Mouse (Mus musculus) forebrain, embryonic 15.5 days (tissue): ENCODE measurements around the gene Plekhd1. TPM values are rescaled to one million over a fixed set of nuclear protein-coding genes. Genes with fewer than 3 reads are reported as not detected.

Experiments
- ATAC-seq: fragments of 200-750 bp; cut with Nextera tagmentation; replicated peaks from 2 replicates; pipeline ENCODE4 v1.8.0; 2017; ENCODE audit warnings: mild to moderate bottlenecking, moderate TSS enrichment, moderate library complexity
- H3K27ac ChIP-seq: fragments of 300-500 bp; sonication (generic); replicated peaks from 2 replicates; pipeline ENCODE4 v1.5.1; 2015; ENCODE audit warnings: mild to moderate bottlenecking, inconsistent platforms
- H3K27me3 ChIP-seq: fragments of 300-500 bp; sonication (generic); 2 replicates; pipeline ENCODE4 v1.6.1; 2015; ENCODE audit warnings: inconsistent platforms
- H3K36me3 ChIP-seq: fragments of 300-500 bp; sonication (generic); 2 replicates; pipeline ENCODE4 v1.6.1; 2015; ENCODE audit warnings: mild to moderate bottlenecking, inconsistent platforms
- H3K4me1 ChIP-seq: fragments of 300-500 bp; sonication (generic); 2 replicates; pipeline ENCODE4 v1.6.1; 2015; ENCODE audit warnings: inconsistent platforms
- H3K4me2 ChIP-seq: fragments of 300-500 bp; sonication (generic); replicated peaks from 2 replicates; pipeline ENCODE4 v1.6.1; 2015; ENCODE audit warnings: mild to moderate bottlenecking, inconsistent platforms
- H3K4me3 ChIP-seq: fragments of 300-500 bp; sonication (generic); 2 replicates; pipeline ENCODE4 v1.5.1; 2015; ENCODE audit warnings: mild to moderate bottlenecking, inconsistent platforms
- H3K9ac ChIP-seq: fragments of 300-500 bp; sonication (generic); replicated peaks from 2 replicates; pipeline ENCODE4 v1.6.1; 2015; ENCODE audit warnings: mild to moderate bottlenecking, inconsistent platforms
- H3K9me3 ChIP-seq: fragments of 300-500 bp; sonication (generic); 2 replicates; pipeline ENCODE4 v1.6.1; 2016; ENCODE audit warnings: inconsistent platforms
- WGBS: fragments of 180-500 bp; shearing (Covaris S2); methylation state at CpG from one replicate; pipeline ENCODE4 v1.1.7; 2015; ENCODE audit warnings: mixed read lengths; 5-methylcytosine and 5-hydroxymethylcytosine counted together
- polyA plus RNA-seq: library from polyadenylated mRNA; unstranded; fragments of >200 nt; fragmentation: Nextera tagmentation; extraction: Ambion mirVana; gene quantifications from 2 replicates; pipeline ENCODE4 v1.2.1, GENCODE M21; 2015

Gene Plekhd1
- polyA plus RNA-seq, 1 experiment from 2014 or later: 0.89 TPM

GRCm38 (mm10) chr12:80734526-80735470 lies 42.4 kb downstream of the Plekhd1 start:
- Histone ChIP-seq H3K4me3 (no peak overlapping the region), H3K9ac (no peak overlapping the region), H3K4me1 (peaks cover 42% of the 10 kb centered on the region), H3K27ac (no peak overlapping the region; the same call in 1 of the 2 replicates), H3K36me3 (no peaks in the 10 kb centered on the region), H3K4me2 (no peak overlapping the region), H3K9me3 (no peaks in the 10 kb centered on the region), H3K27me3 (no peaks in the 10 kb centered on the region)
- WGBS: 64% methylated on average over 13 of the region's 13 CpGs
- no peak for ATAC-seq

- Histone ChIP-seq H3K27me3 (no peaks in the 10 kb centered on the region), H3K9ac (0 out of 2 replicates have a peak overlapping the region, but pooled peaks have one; percentile 18), H3K9me3 (no peaks in the 10 kb centered on the region), H3K4me3 (no peak overlapping the region), H3K4me2 (peak overlapping the region; percentile 23), H3K4me1 (peaks cover 31% of the 10 kb centered on the region), H3K36me3 (no peaks in the 10 kb centered on the region), H3K27ac (peak overlapping the region; percentile 93)
- WGBS: 6% methylated on average over 13 of the region's 13 CpGs
- peak; percentile 77 for ATAC-seq
Observed at GRCm38 (mm10) chr12:80736464-80737282, 44.3 kb downstream of the Plekhd1 start.

GRCm38 (mm10) chr12:80737283-80737600 lies 44.9 kb downstream of the Plekhd1 start:
- ATAC-seq: no peak

GRCm38 (mm10) chr12:80739482-80739881 lies 47.1 kb downstream of the Plekhd1 start:
- ATAC-seq: no peak
- Histone ChIP-seq H3K4me3 (no peak overlapping the region), H3K9me3 (no peaks in the 10 kb centered on the region), H3K27ac (no peak overlapping the region), H3K27me3 (no peaks in the 10 kb centered on the region), H3K4me2 (no peak overlapping the region), H3K9ac (no peak overlapping the region), H3K4me1 (peaks cover 31% of the 10 kb centered on the region), H3K36me3 (no peaks in the 10 kb centered on the region)
- 39% methylated on average over 9 of the region's 9 CpGs for WGBS

More at GRCm38 (mm10) chr12:80737283-80737600, 44.9 kb downstream of the Plekhd1 start:
- Histone ChIP-seq H3K4me1 (peaks cover 31% of the 10 kb centered on the region), H3K27ac (peak overlapping the region; percentile 93), H3K27me3 (no peaks in the 10 kb centered on the region), H3K9ac (no peak overlapping the region), H3K4me2 (peak overlapping the region; percentile 23; the same call in 1 of the 2 replicates), H3K36me3 (no peaks in the 10 kb centered on the region), H3K4me3 (no peak overlapping the region), H3K9me3 (no peaks in the 10 kb centered on the region)
- 59% methylated on average over 5 of the region's 5 CpGs for WGBS

- no peak overlapping the region for H3K4me3 ChIP-seq
- no peak overlapping the region for H3K27ac ChIP-seq
- no peaks in the 10 kb centered on the region for H3K9me3 ChIP-seq
- ATAC-seq: no peak
- peaks cover 12% of the 10 kb centered on the region for H3K4me1 ChIP-seq
- no peaks in the 10 kb centered on the region for H3K27me3 ChIP-seq
- H3K4me2 ChIP-seq: no peak overlapping the region
- no peaks in the 10 kb centered on the region for H3K36me3 ChIP-seq
- H3K9ac ChIP-seq: no peak overlapping the region
- WGBS: 88% methylated on average over 1 of the region's 1 CpGs
Observed at GRCm38 (mm10) chr12:80744614-80745013, 52.2 kb downstream of the Plekhd1 start.

- no peaks in the 10 kb centered on the region for H3K27me3 ChIP-seq
Observed at GRCm38 (mm10) chr12:80746031-80746813, 53.8 kb downstream of the Plekhd1 start.

GRCm38 (mm10) chr12:80751556-80751955 lies 59.2 kb downstream of the Plekhd1 start:
- 93% methylated on average over 6 of the region's 6 CpGs for WGBS
- peaks cover 2% of the 10 kb centered on the region for H3K4me1 ChIP-seq
- H3K4me2 ChIP-seq: no peak overlapping the region
- H3K27ac ChIP-seq: no peak overlapping the region
- no peak for ATAC-seq
- H3K9ac ChIP-seq: no peak overlapping the region
- no peak overlapping the region for H3K4me3 ChIP-seq
- no peaks in the 10 kb centered on the region for H3K27me3 ChIP-seq
- peaks cover 10% of the 10 kb centered on the region; the same call in 1 of the 2 replicates for H3K9me3 ChIP-seq
- peaks cover 36% of the 10 kb centered on the region for H3K36me3 ChIP-seq

More at GRCm38 (mm10) chr12:80746031-80746813, 53.8 kb downstream of the Plekhd1 start:
- no peaks in the 10 kb centered on the region for H3K9me3 ChIP-seq
- no peak overlapping the region for H3K4me3 ChIP-seq
- H3K4me2 ChIP-seq: no peak overlapping the region
- H3K27ac ChIP-seq: peak overlapping the region; percentile 76
- peaks cover 12% of the 10 kb centered on the region for H3K4me1 ChIP-seq
- H3K36me3 ChIP-seq: no peaks in the 10 kb centered on the region
- H3K9ac ChIP-seq: no peak overlapping the region
- ATAC-seq: peak; percentile 87
- 39% methylated on average over 8 of the region's 8 CpGs for WGBS

GRCm38 (mm10) chr12:80757751-80758558 lies 65.6 kb downstream of the Plekhd1 start:
- H3K27me3 ChIP-seq: no peaks in the 10 kb centered on the region
- peaks cover 30% of the 10 kb centered on the region for H3K9me3 ChIP-seq
- WGBS: 48% methylated on average over 110 of the region's 122 CpGs
- H3K4me3 ChIP-seq: peak overlapping the region; percentile 75
- ATAC-seq: no peak
- peak overlapping the region; percentile 98; the same call in 1 of the 2 replicates for H3K27ac ChIP-seq
- H3K4me1 ChIP-seq: peaks cover 17% of the 10 kb centered on the region
- H3K4me2 ChIP-seq: peak overlapping the region; percentile 53
- peaks cover 62% of the 10 kb centered on the region for H3K36me3 ChIP-seq
- no peak overlapping the region for H3K9ac ChIP-seq

- peaks cover 54% of the 10 kb centered on the region for H3K36me3 ChIP-seq
- peak overlapping the region; percentile 53 for H3K4me2 ChIP-seq
- WGBS: 44% methylated on average over 89 of the region's 92 CpGs
- H3K9me3 ChIP-seq: peaks cover 30% of the 10 kb centered on the region
- H3K4me3 ChIP-seq: peak overlapping the region; percentile 75
- H3K27ac ChIP-seq: peak overlapping the region; percentile 98
- H3K9ac ChIP-seq: peak overlapping the region; percentile 88
- peaks cover 17% of the 10 kb centered on the region for H3K4me1 ChIP-seq
- no peaks in the 10 kb centered on the region for H3K27me3 ChIP-seq
- ATAC-seq: 0 out of 2 replicates have a peak, but pooled peaks have one; percentile 11
Observed at GRCm38 (mm10) chr12:80758559-80759386, 66.4 kb downstream of the Plekhd1 start.

- ATAC-seq: peak; percentile 9; the same call in 1 of the 2 replicates
- Histone ChIP-seq H3K27me3 (no peaks in the 10 kb centered on the region), H3K4me2 (peak overlapping the region; percentile 53), H3K4me1 (peaks cover 17% of the 10 kb centered on the region), H3K9me3 (peaks cover 30% of the 10 kb centered on the region), H3K36me3 (peaks cover 48% of the 10 kb centered on the region), H3K4me3 (peak overlapping the region; percentile 75), H3K27ac (peak overlapping the region; percentile 98), H3K9ac (peak overlapping the region; percentile 88)
- 6% methylated on average over 13 of the region's 13 CpGs for WGBS
Observed at GRCm38 (mm10) chr12:80759387-80759712, 67.0 kb downstream of the Plekhd1 start.
